Mouse (Mus musculus) limb, embryonic 15.5 days (tissue): ENCODE measurements at regions not wholly inside any gene's neighbourhood (a gene's known extent, or its start where the extent isn't known, plus 50 kb on each side); places are given as distances from the start of the nearest gene placed in this dataset.

ENCODE experiments used
- ATAC-seq: fragments of 200-750 bp; cut with Nextera tagmentation; 2 replicates; pipeline ENCODE4 v1.8.0; 2017; ENCODE audit warnings: low read depth, moderate TSS enrichment; ENCODE audit not compliant: insufficient number of reproducible peaks, low FRiP score, low TSS enrichment
- H3K27ac ChIP-seq: fragments of 300-500 bp; sonication (generic); 2 replicates; pipeline ENCODE4 v1.5.1; 2015; ENCODE audit warnings: moderate library complexity, mild to moderate bottlenecking, inconsistent platforms
- H3K27me3 ChIP-seq: fragments of 300-500 bp; sonication (generic); 2 replicates; pipeline ENCODE4 v1.6.1; 2015; ENCODE audit warnings: inconsistent platforms
- H3K36me3 ChIP-seq: fragments of 300-500 bp; sonication (generic); 2 replicates; pipeline ENCODE4 v1.6.1; 2015; ENCODE audit warnings: inconsistent platforms
- H3K4me1 ChIP-seq: fragments of 300-500 bp; sonication (generic); 2 replicates; pipeline ENCODE4 v1.6.1; 2015; ENCODE audit warnings: inconsistent platforms
- H3K4me2 ChIP-seq: fragments of 300-500 bp; sonication (generic); 2 replicates; pipeline ENCODE4 v1.6.1; 2015; ENCODE audit warnings: mild to moderate bottlenecking, inconsistent platforms
- H3K4me3 ChIP-seq: fragments of 300-500 bp; sonication (generic); 2 replicates; pipeline ENCODE4 v1.5.1; 2015; ENCODE audit warnings: mild to moderate bottlenecking, inconsistent platforms
- H3K9ac ChIP-seq: fragments of 300-500 bp; sonication (generic); 2 replicates; pipeline ENCODE4 v1.6.1; 2015; ENCODE audit warnings: inconsistent platforms
- H3K9me3 ChIP-seq: fragments of 300-500 bp; sonication (generic); 2 replicates; pipeline ENCODE4 v1.6.1; 2016; ENCODE audit warnings: inconsistent platforms
- WGBS: fragments of 180-500 bp; shearing (Covaris S2); methylation state at CpG from one replicate; pipeline ENCODE4 v1.1.7; 2015; 5-methylcytosine and 5-hydroxymethylcytosine counted together

GRCm38 (mm10) chr6:117772396-117772795 lies 68.6 kb upstream of the Zfp637 start:
- Histone ChIP-seq H3K4me3 (no peak overlapping the region), H3K4me1 (no peaks in the 10 kb centered on the region), H3K27me3 (no peaks in the 10 kb centered on the region), H3K27ac (no peak overlapping the region), H3K36me3 (no peaks in the 10 kb centered on the region), H3K4me2 (no peak overlapping the region), H3K9ac (no peak overlapping the region), H3K9me3 (no peaks in the 10 kb centered on the region)
- no peak for ATAC-seq

- no peak for ATAC-seq
- H3K27me3 ChIP-seq, result no peaks in the 10 kb centered on the region
- no peak overlapping the region for H3K9ac ChIP-seq
- no peak overlapping the region for H3K27ac ChIP-seq
- no peaks in the 10 kb centered on the region for H3K9me3 ChIP-seq
- WGBS, result 72% methylated on average over 11 of the region's 11 CpGs
- H3K36me3 ChIP-seq, result no peaks in the 10 kb centered on the region
- H3K4me1 ChIP-seq, result no peaks in the 10 kb centered on the region
- no peak overlapping the region for H3K4me2 ChIP-seq
- H3K4me3 ChIP-seq, result no peak overlapping the region
Observed at GRCm38 (mm10) chr6:117775304-117776050, 65.5 kb upstream of the Zfp637 start.

- Histone ChIP-seq H3K36me3 (no peaks in the 10 kb centered on the region), H3K4me1 (no peaks in the 10 kb centered on the region), H3K27ac (no peak overlapping the region), H3K4me3 (no peak overlapping the region), H3K27me3 (no peaks in the 10 kb centered on the region), H3K9ac (no peak overlapping the region), H3K9me3 (no peaks in the 10 kb centered on the region), H3K4me2 (no peak overlapping the region)
- ATAC-seq, result no peak
- 81% methylated on average over 2 of the region's 2 CpGs for WGBS
Observed at GRCm38 (mm10) chr6:117778027-117778426, 63.0 kb upstream of the Zfp637 start.

GRCm38 (mm10) chr6:117778481-117778880 lies 62.5 kb upstream of the Zfp637 start:
- Histone ChIP-seq H3K4me3 (no peak overlapping the region), H3K9me3 (no peaks in the 10 kb centered on the region), H3K4me1 (no peaks in the 10 kb centered on the region), H3K4me2 (no peak overlapping the region), H3K36me3 (no peaks in the 10 kb centered on the region), H3K27me3 (no peaks in the 10 kb centered on the region), H3K9ac (no peak overlapping the region), H3K27ac (no peak overlapping the region)
- WGBS, result 62% methylated on average over 8 of the region's 8 CpGs
- ATAC-seq, result peak; percentile 57; the same call in 1 of the 2 replicates

- Histone ChIP-seq H3K4me2 (no peak overlapping the region), H3K36me3 (no peaks in the 10 kb centered on the region), H3K4me3 (no peak overlapping the region), H3K27me3 (no peaks in the 10 kb centered on the region), H3K9ac (no peak overlapping the region), H3K27ac (no peak overlapping the region), H3K9me3 (no peaks in the 10 kb centered on the region), H3K4me1 (no peaks in the 10 kb centered on the region)
- WGBS, result 79% methylated on average over 7 of the region's 7 CpGs
- ATAC-seq, result no peak
Observed at GRCm38 (mm10) chr6:117779020-117779419, 62.0 kb upstream of the Zfp637 start.

GRCm38 (mm10) chr6:117788580-117789540 lies 52.1 kb upstream of the Zfp637 start:
- no peak overlapping the region for H3K9ac ChIP-seq
- H3K9me3 ChIP-seq, result no peaks in the 10 kb centered on the region
- no peak for ATAC-seq
- H3K4me2 ChIP-seq, result no peak overlapping the region
- WGBS, result 61% methylated on average over 12 of the region's 12 CpGs
- no peaks in the 10 kb centered on the region for H3K36me3 ChIP-seq
- no peaks in the 10 kb centered on the region; the same call in 1 of the 2 replicates for H3K4me1 ChIP-seq
- H3K27me3 ChIP-seq, result no peaks in the 10 kb centered on the region
- no peak overlapping the region for H3K27ac ChIP-seq
- H3K4me3 ChIP-seq, result no peak overlapping the region

GRCm38 (mm10) chr6:117790581-117790980 lies 50.4 kb upstream of the Zfp637 start:
- Histone ChIP-seq H3K27ac (no peak overlapping the region), H3K9me3 (no peaks in the 10 kb centered on the region), H3K4me1 (no peaks in the 10 kb centered on the region; the same call in 1 of the 2 replicates), H3K4me2 (no peak overlapping the region), H3K4me3 (no peak overlapping the region), H3K36me3 (no peaks in the 10 kb centered on the region), H3K27me3 (no peaks in the 10 kb centered on the region), H3K9ac (no peak overlapping the region)
- no peak for ATAC-seq
- WGBS, result 88% methylated on average over 6 of the region's 6 CpGs
